In the genomic region with DNA sequence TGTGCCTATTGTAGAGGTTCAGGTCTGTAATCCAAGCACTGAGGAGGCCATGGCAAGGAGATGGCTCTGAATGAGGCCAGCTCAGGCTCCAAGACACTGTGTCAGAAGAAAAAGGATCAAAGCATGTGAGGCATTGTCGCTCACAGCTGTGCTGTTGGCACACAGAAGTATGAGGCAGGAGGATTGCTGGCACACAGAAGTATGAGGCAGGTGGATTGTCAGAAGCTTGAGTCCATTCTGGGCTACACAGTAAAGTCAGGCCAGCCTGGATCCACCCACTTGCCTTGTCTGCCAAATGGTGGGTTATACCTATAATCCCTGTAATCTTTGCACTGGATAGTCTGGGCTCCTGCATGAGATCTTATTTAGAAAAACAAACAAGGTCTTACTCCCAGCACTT, we compare ENCODE assay signal across 27 mouse cellular contexts. TPM values are rescaled to one million over a fixed set of nuclear protein-coding genes. Genes with fewer than 3 reads are reported as not detected.
DNase-seq lines count a peak whose midpoint lies in the region; ATAC-seq and TF ChIP-seq lines count a peak whose summit lies in the region.
"Had no signal": no experiment of that assay in that cellular context is flagged by ENCODE, and none has a peak within 500 bp of the region (broad histone marks: within the 10 kb centered on the region; RNA-seq: fewer than 3 reads in every experiment).

No protein-coding gene starts in this region.

- no peaks in the 10 kb centered on the region for H3K27me3 ChIP-seq in cerebellum, adult 2 months (ENCODE audit: control insufficient read depth, insufficient read depth, low read length)
- no peaks in the 10 kb centered on the region for H3K27me3 ChIP-seq in forebrain, embryonic 12.5 days
- H3K27me3 ChIP-seq in forebrain, embryonic 15.5 days, result no peaks in the 10 kb centered on the region
- no peaks in the 10 kb centered on the region for H3K27me3 ChIP-seq in testis, adult 2 months (ENCODE audit: control insufficient read depth, insufficient read depth, low read length)
- H3K27me3 ChIP-seq: embryonic facial prominence, embryonic 15.5 days; heart, embryonic 13.5 days had no signal

- H3K36me3 ChIP-seq in forebrain, embryonic 12.5 days (replicated peaks), result peaks cover 95% of the 10 kb centered on the region
- H3K36me3 ChIP-seq in forebrain, embryonic 15.5 days, result peaks cover 93% of the 10 kb centered on the region
- peaks cover 11% of the 10 kb centered on the region for H3K36me3 ChIP-seq in testis, adult 2 months (ENCODE audit: control insufficient read depth, insufficient read depth, low read length)

- 0 out of 2 replicates have a peak overlapping the region, but pooled peaks have one; percentile 55 for H3K27ac ChIP-seq in cerebellum, adult 2 months (ENCODE audit: insufficient read depth, low read length)
- H3K27ac ChIP-seq in forebrain, embryonic 12.5 days, result no peak overlapping the region
- no peak overlapping the region; the same call in 1 of the 2 replicates for H3K27ac ChIP-seq in forebrain, embryonic 15.5 days (replicated peaks)
- no peak overlapping the region for H3K27ac ChIP-seq in testis, adult 2 months (ENCODE audit: control insufficient read depth, insufficient read depth, low read depth, low read length)
- H3K27ac ChIP-seq: embryonic facial prominence, embryonic 15.5 days; heart, embryonic 10.5 days; heart, embryonic 13.5 days; hindbrain, embryonic 14.5 days; hindbrain, postnatal 0 days had no signal

- DNase-seq in cerebellum, adult 2 months, result peak in 1 of 2 experiments; percentile 44
- no peak for DNase-seq in cerebellum, adult 9-11 months
- no peak for DNase-seq in testis, postnatal 10 days (ENCODE audit: low spot score)
- DNase-seq: adrenal gland, adult 8-10 months; adrenal gland, postnatal 25 days; cerebellum, adult 11 months; cerebellum, adult 9-10 months; cerebellum, postnatal 36 days; embryo, embryonic 11 days; forebrain, postnatal 0 days; gastrocnemius, postnatal 25 days; heart, adult 18-20 months; heart, postnatal 14 days; heart, postnatal 4 days; kidney, adult 18-20 months; kidney, adult 9 months had no signal

- 0 out of 2 replicates have a peak overlapping the region, but pooled peaks have one; percentile 12 for H3K9ac ChIP-seq in forebrain, embryonic 12.5 days
- H3K9ac ChIP-seq in forebrain, embryonic 15.5 days (replicated peaks), result no peak overlapping the region
- H3K9ac ChIP-seq: embryonic facial prominence, embryonic 15.5 days; forebrain, postnatal 0 days; heart, embryonic 13.5 days; hindbrain, embryonic 14.5 days had no signal

- H3K4me3 ChIP-seq in cerebellum, adult 2 months (replicated peaks; ENCODE audit: insufficient read depth, low read depth, low read length), result no peak overlapping the region
- no peak overlapping the region for H3K4me3 ChIP-seq in forebrain, embryonic 12.5 days (replicated peaks)
- no peak overlapping the region for H3K4me3 ChIP-seq in forebrain, embryonic 15.5 days
- H3K4me3 ChIP-seq in testis, adult 2 months (ENCODE audit: control insufficient read depth, low read depth, low read length), result peak overlapping the region; percentile 49
- H3K4me3 ChIP-seq: embryonic facial prominence, embryonic 15.5 days; heart, embryonic 10.5 days; heart, embryonic 13.5 days had no signal

- no peak for ATAC-seq in forebrain, embryonic 12.5 days (ENCODE audit: low FRiP score)
- no peak for ATAC-seq in forebrain, embryonic 15.5 days (replicated peaks)
- ATAC-seq: activated CD4-positive, CD25-positive, alpha-beta regulatory T cell, adult 4 months; forebrain, postnatal 0 days; hindbrain, postnatal 0 days; inflammation-experienced regulatory T-cells, adult 6 months; intestine, embryonic 16.5 days had no signal

- no peak for TF ChIP-seq CTCF in cerebellum, adult 2 months (IDR thresholded peaks at IDR 0.05; ENCODE audit: borderline replicate concordance, insufficient read depth, low read depth, low read length)
- no peak for TF ChIP-seq CTCF in testis, adult 2 months (IDR thresholded peaks at IDR 0.05; ENCODE audit: control insufficient read depth, insufficient read depth, insufficient replicate concordance, low read depth, low read length)

- H3K4me2 ChIP-seq in forebrain, embryonic 12.5 days, result no peak overlapping the region
- no peak overlapping the region for H3K4me2 ChIP-seq in forebrain, embryonic 15.5 days (replicated peaks)
- H3K4me2 ChIP-seq: embryonic facial prominence, embryonic 15.5 days; heart, embryonic 13.5 days; hindbrain, embryonic 14.5 days had no signal

- H3K4me1 ChIP-seq in cerebellum, adult 2 months (ENCODE audit: control insufficient read depth, insufficient read depth, low read length), result peaks cover 36% of the 10 kb centered on the region
- no peaks in the 10 kb centered on the region for H3K4me1 ChIP-seq in forebrain, embryonic 12.5 days
- no peaks in the 10 kb centered on the region for H3K4me1 ChIP-seq in forebrain, embryonic 15.5 days
- no peaks in the 10 kb centered on the region for H3K4me1 ChIP-seq in testis, adult 2 months (ENCODE audit: control insufficient read depth, insufficient read depth, low read length)
- H3K4me1 ChIP-seq: embryonic facial prominence, embryonic 15.5 days; heart, embryonic 10.5 days; heart, embryonic 13.5 days had no signal

- no peaks in the 10 kb centered on the region for H3K9me3 ChIP-seq in forebrain, embryonic 12.5 days
- H3K9me3 ChIP-seq in forebrain, embryonic 15.5 days, result no peaks in the 10 kb centered on the region
- H3K9me3 ChIP-seq: embryonic facial prominence, embryonic 15.5 days; heart, embryonic 10.5 days; heart, embryonic 13.5 days had no signal

- TF ChIP-seq POLR2A in cerebellum, adult 2 months (IDR thresholded peaks at IDR 0.05; ENCODE audit: borderline replicate concordance, insufficient read depth, low read length), result no peak
- TF ChIP-seq POLR2A in testis, adult 2 months (IDR thresholded peaks at IDR 0.05; ENCODE audit: control insufficient read depth, low read depth, low read length), result no peak

- 16% methylated on average over 1 of the region's 1 CpGs for WGBS in cerebellum, adult 2 months
- 87% methylated on average over 1 of the region's 1 CpGs for WGBS in forebrain, embryonic 12.5 days
- 88% methylated on average over 1 of the region's 1 CpGs for WGBS in forebrain, embryonic 15.5 days

RNA-seq across cellular contexts. Expression of a gene that starts 9.1 kb away (rescaled TPM):
- 264 and 287 TPM in 2 replicates for polyA plus RNA-seq in cerebellum, adult 2 months (2012; rRNA removed)
- 118 and 133 TPM in 2 replicates for polyA plus RNA-seq in forebrain, embryonic 12.5 days (2016; fragmentation: Nextera tagmentation; extraction: Ambion mirVana)
- polyA plus RNA-seq in forebrain, embryonic 15.5 days (2015; fragmentation: Nextera tagmentation; extraction: Ambion mirVana), result 67.9 and 74.8 TPM in 2 replicates
- polyA plus RNA-seq in testis, adult 2 months (2012; rRNA removed), result 1,873 and 2,193 TPM in 2 replicates

RNA-seq across cellular contexts. Expression of a gene that starts 29.1 kb away (rescaled TPM):
- polyA plus RNA-seq in cerebellum, adult 2 months (2012; rRNA removed), result 30.4 and 38.2 TPM in 2 replicates
- polyA plus RNA-seq in forebrain, embryonic 12.5 days (2016; fragmentation: Nextera tagmentation; extraction: Ambion mirVana), result 9.4 and 10.1 TPM in 2 replicates
- 6.8 and 7.2 TPM in 2 replicates for polyA plus RNA-seq in forebrain, embryonic 15.5 days (2015; fragmentation: Nextera tagmentation; extraction: Ambion mirVana)
- polyA plus RNA-seq in testis, adult 2 months (2012; rRNA removed), result 8.9 and 10.1 TPM in 2 replicates

RNA-seq across cellular contexts. Expression of a gene that starts 37.1 kb away (rescaled TPM):
- 72.7 and 74.7 TPM in 2 replicates for polyA plus RNA-seq in cerebellum, adult 2 months (2012; rRNA removed)
- 77.6 and 79.7 TPM in 2 replicates for polyA plus RNA-seq in forebrain, embryonic 12.5 days (2016; fragmentation: Nextera tagmentation; extraction: Ambion mirVana)
- 92.6 and 95.7 TPM in 2 replicates for polyA plus RNA-seq in forebrain, embryonic 15.5 days (2015; fragmentation: Nextera tagmentation; extraction: Ambion mirVana)
- polyA plus RNA-seq in testis, adult 2 months (2012; rRNA removed), result 31.4 and 36.0 TPM in 2 replicates
